Mouse (Mus musculus) neural tube, embryonic 14.5 days (tissue): ENCODE measurements at regions not wholly inside any gene's neighbourhood (a gene's known extent, or its start where the extent isn't known, plus 50 kb on each side); places are given as distances from the start of the nearest gene placed in this dataset.

Experiments
- ATAC-seq: fragments of 200-750 bp; cut with Nextera tagmentation; 2 replicates; pipeline ENCODE4 v1.8.0; 2017; ENCODE audit warnings: low read depth, mild to moderate bottlenecking, moderate TSS enrichment, moderate library complexity
- H3K27ac ChIP-seq: fragments of 300-500 bp; sonication (generic); 2 replicates; pipeline ENCODE4 v1.5.1; 2014; ENCODE audit warnings: low read depth, mild to moderate bottlenecking, control low read depth, low read length, moderate library complexity, mixed read lengths
- H3K27me3 ChIP-seq: fragments of 300-500 bp; sonication (generic); 2 replicates; pipeline ENCODE4 v1.6.1; 2014; ENCODE audit warnings: low read length; ENCODE audit not compliant: control insufficient read depth, insufficient read depth
- H3K36me3 ChIP-seq: fragments of 300-500 bp; sonication (generic); 2 replicates; pipeline ENCODE4 v1.6.1; 2014; ENCODE audit warnings: low read length, mixed read lengths; ENCODE audit not compliant: control insufficient read depth, insufficient read depth
- H3K4me1 ChIP-seq: fragments of 300-500 bp; sonication (generic); 2 replicates; pipeline ENCODE4 v1.6.1; 2014; ENCODE audit warnings: low read length; ENCODE audit not compliant: control insufficient read depth, insufficient read depth
- H3K4me2 ChIP-seq: fragments of 300-500 bp; sonication (generic); 2 replicates; pipeline ENCODE4 v1.6.1; 2014; ENCODE audit warnings: mild to moderate bottlenecking, low read depth, low read length, control low read depth
- H3K4me3 ChIP-seq: fragments of 300-500 bp; sonication (generic); 2 replicates; pipeline ENCODE4 v1.5.1; 2014; ENCODE audit warnings: low read depth, low read length, control low read depth, mixed read lengths
- H3K9ac ChIP-seq: fragments of 300-500 bp; sonication (generic); replicated peaks from 2 replicates; pipeline ENCODE4 v1.6.1; 2014; ENCODE audit warnings: low read depth, mild to moderate bottlenecking, control low read depth, low read length, mixed read lengths
- H3K9me3 ChIP-seq: fragments of 300-500 bp; sonication (generic); 2 replicates; pipeline ENCODE4 v1.6.1; 2016; ENCODE audit warnings: low read length; ENCODE audit not compliant: control insufficient read depth
- WGBS: fragments of 180-500 bp; shearing (Covaris S2); extraction: QIAGEN DNeasy Blood & Tissue Kit; methylation state at CpG from one replicate; pipeline ENCODE4 v1.1.7; 2014; 5-methylcytosine and 5-hydroxymethylcytosine counted together

DNA sequence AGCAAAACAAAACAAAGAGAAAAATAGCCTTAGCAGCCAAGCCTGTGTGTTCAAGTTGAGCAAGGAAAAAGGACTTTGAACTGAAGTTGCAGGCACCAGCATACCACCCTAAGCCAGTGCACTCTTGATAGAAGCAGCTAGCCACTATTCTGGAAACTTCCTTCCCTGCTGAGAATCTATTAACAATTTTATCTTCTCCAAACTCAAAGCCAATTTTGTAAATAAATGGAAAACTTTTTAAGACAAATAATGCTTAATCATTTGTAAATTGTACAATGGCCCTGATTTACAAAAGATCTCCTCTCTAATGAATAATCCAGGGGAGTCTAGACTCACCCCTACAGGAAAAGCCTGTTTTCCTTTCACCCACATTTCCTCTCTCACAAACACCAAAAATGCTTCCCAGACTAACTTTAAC lies 146.7 kb upstream of the Cited2 start:
- H3K4me3 ChIP-seq, result no peak overlapping the region
- H3K4me2 ChIP-seq, result no peak overlapping the region
- no peaks in the 10 kb centered on the region for H3K36me3 ChIP-seq
- H3K9me3 ChIP-seq, result no peaks in the 10 kb centered on the region
- H3K4me1 ChIP-seq, result no peaks in the 10 kb centered on the region
- no peak overlapping the region for H3K9ac ChIP-seq
- ATAC-seq, result no peak
- no peak overlapping the region for H3K27ac ChIP-seq
- no peaks in the 10 kb centered on the region for H3K27me3 ChIP-seq

DNA sequence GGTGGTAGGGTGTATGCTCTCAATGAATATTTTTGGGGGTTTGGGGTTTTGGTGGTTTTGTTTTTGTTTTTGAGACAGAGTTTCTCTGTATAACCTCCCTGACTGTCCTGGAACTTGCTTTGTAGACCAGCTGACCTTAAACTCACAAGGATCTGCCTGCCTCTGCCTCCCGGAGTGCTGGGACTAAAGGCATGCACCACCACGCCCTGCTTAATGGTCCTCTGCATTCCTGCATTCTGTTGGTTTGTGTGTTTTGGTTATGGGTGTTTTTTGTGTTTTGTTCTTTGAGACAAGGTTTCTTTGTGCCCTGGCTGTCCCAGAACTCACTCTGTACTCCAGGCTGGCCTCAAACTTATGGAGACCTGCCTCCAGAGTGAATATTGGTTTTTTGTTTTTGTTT lies 143.6 kb upstream of the Cited2 start:
- WGBS, result 75% methylated on average over 2 of the region's 2 CpGs
- no peak overlapping the region for H3K27ac ChIP-seq
- H3K36me3 ChIP-seq, result no peaks in the 10 kb centered on the region
- H3K9ac ChIP-seq, result no peak overlapping the region
- H3K4me2 ChIP-seq, result no peak overlapping the region
- no peaks in the 10 kb centered on the region for H3K4me1 ChIP-seq
- H3K4me3 ChIP-seq, result no peak overlapping the region
- H3K27me3 ChIP-seq, result no peaks in the 10 kb centered on the region
- H3K9me3 ChIP-seq, result no peaks in the 10 kb centered on the region
- ATAC-seq, result no peak

DNA sequence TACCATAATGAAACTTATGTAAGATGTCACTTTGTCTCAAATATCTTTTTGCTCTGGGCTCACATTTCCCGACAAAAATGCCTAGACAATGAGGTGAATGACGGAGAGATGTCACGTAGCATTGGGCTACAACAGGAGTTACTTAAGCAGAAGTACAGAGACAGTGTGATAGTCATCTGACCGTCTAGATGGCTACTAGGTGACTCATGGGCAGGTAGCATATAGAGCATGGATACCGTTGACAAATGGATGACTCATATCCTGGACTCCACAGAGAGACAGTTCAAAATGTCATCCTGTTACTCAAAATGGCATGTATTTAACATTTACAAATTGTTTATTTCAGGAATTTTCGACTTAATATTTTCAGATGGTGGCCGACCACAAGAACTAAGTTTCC lies 138.2 kb upstream of the Cited2 start:
- Histone ChIP-seq H3K4me1 (no peaks in the 10 kb centered on the region), H3K4me3 (no peak overlapping the region), H3K9ac (no peak overlapping the region), H3K9me3 (no peaks in the 10 kb centered on the region), H3K4me2 (no peak overlapping the region), H3K36me3 (no peaks in the 10 kb centered on the region), H3K27me3 (no peaks in the 10 kb centered on the region), H3K27ac (no peak overlapping the region)
- ATAC-seq, result no peak
- 82% methylated on average over 7 of the region's 7 CpGs for WGBS

DNA sequence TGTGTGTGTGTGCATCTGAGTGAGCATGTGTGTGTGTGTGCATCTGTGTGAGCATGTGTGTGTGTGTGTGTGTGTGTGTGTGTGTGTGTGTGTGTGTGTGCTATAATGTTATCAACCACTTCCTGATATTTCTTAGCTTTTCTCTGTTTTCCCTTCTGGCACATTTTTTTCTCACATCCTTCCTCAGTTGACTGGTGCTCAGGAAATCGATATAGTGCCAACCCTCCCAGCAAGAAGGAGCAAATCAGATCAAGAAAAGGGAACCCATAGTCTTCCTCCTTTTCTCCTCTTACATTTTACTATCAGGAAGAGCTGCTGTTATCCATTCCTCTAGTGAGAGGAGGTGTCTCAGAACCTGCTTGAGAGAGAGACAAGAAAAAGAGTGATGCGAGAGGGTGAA lies 136.1 kb upstream of the Cited2 start:
- no peaks in the 10 kb centered on the region for H3K4me1 ChIP-seq
- no peak overlapping the region for H3K4me2 ChIP-seq

DNA sequence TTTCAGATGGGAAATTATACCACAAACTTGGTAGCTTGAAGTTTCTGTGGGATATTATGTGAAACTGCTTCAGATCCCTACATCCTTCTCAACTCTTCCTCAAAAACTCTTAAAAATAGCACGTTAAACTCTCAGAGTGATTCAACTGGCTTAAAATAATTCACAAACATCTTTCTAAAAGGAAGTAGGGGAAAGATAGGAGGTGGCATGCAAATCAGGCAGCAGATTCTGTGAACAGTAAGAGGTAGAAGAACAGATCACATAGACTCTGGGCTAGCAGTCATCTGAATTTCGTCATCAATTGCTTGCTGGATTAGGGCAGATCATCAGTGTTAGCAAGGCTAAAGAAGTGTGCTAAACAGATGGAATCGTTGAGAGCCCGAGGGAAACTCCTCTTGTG lies 133.9 kb upstream of the Cited2 start:
- no peak overlapping the region for H3K4me2 ChIP-seq
- ATAC-seq, result no peak
- H3K9ac ChIP-seq, result no peak overlapping the region
- WGBS, result 91% methylated on average over 4 of the region's 4 CpGs
- no peak overlapping the region for H3K27ac ChIP-seq
- no peaks in the 10 kb centered on the region for H3K36me3 ChIP-seq
- no peak overlapping the region for H3K4me3 ChIP-seq
- H3K4me1 ChIP-seq, result no peaks in the 10 kb centered on the region
- H3K9me3 ChIP-seq, result no peaks in the 10 kb centered on the region
- no peaks in the 10 kb centered on the region for H3K27me3 ChIP-seq

More for the DNA sequence above, 136.1 kb upstream of the Cited2 start:
- Histone ChIP-seq H3K36me3 (no peaks in the 10 kb centered on the region), H3K27me3 (no peaks in the 10 kb centered on the region), H3K9me3 (no peaks in the 10 kb centered on the region), H3K4me3 (no peak overlapping the region), H3K27ac (no peak overlapping the region), H3K9ac (no peak overlapping the region)
- WGBS, result 97% methylated on average over 2 of the region's 2 CpGs
- ATAC-seq, result no peak

DNA sequence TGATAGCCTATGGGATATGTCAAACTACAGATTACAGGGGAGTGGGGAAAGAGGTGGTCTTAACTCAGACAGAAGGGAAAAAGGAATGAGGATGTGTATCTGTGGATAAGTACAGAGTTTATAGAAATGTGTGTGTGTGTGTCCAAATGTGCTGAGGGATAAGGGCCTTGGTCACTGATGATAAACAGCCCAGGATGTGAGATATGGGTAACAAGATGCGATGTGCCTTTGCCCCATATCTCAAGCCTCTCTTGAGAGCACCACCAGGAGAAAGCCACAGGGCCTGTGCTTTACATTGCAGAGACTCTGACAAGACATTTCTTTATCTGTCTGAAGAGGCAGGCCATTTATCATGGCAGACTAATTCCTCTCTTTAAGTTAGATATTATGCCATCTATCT lies 132.8 kb upstream of the Cited2 start:
- Histone ChIP-seq H3K9ac (no peak overlapping the region), H3K4me3 (no peak overlapping the region), H3K36me3 (no peaks in the 10 kb centered on the region), H3K4me2 (no peak overlapping the region), H3K27me3 (no peaks in the 10 kb centered on the region), H3K9me3 (no peaks in the 10 kb centered on the region), H3K27ac (no peak overlapping the region), H3K4me1 (no peaks in the 10 kb centered on the region)
- no peak for ATAC-seq
- 88% methylated on average over 1 of the region's 1 CpGs for WGBS

DNA sequence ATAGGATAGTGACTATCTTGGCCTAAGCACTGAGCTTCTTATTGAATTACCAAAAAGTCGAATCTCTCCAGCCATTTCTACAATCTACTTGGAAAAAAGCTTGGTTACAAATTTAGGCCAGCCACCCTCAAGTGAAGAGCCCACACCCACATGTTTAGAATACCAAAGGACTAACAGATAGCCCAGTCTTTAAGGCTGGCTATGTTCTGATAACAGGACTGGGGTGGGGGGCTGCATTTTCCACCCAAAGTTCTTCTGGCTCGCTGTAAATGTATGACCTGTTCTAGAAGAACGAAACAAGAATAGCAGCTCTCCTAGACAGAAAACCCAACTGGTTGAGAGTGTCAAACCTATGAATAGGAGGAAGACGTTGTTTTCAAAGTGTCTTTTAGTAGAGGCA lies 130.6 kb upstream of the Cited2 start:
- Histone ChIP-seq H3K27ac (no peak overlapping the region), H3K4me1 (no peaks in the 10 kb centered on the region), H3K27me3 (no peaks in the 10 kb centered on the region), H3K4me2 (no peak overlapping the region), H3K36me3 (no peaks in the 10 kb centered on the region), H3K4me3 (no peak overlapping the region), H3K9ac (no peak overlapping the region), H3K9me3 (no peaks in the 10 kb centered on the region)
- WGBS, result 90% methylated on average over 4 of the region's 4 CpGs
- no peak for ATAC-seq

DNA sequence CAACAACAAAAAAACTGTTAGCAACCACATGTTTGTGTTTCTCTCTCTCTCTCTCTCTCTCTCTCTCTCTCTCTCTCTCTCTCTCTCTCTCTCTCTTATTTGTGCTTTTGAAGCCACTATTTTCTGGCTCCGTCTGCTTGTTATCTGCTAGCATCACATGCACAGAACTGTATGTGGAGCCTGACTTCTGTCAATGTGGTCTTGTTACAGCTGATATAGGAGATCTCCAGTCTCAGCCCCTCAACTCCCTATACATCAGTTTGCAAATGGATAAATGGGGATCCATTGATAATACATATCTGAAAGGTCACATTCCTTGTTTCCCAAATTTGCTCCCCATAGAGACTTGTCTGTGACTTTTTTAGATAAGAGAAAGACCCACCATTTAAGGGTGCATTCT lies 126.9 kb upstream of the Cited2 start:
- Histone ChIP-seq H3K4me1 (no peaks in the 10 kb centered on the region), H3K9ac (no peak overlapping the region), H3K27me3 (no peaks in the 10 kb centered on the region), H3K4me3 (no peak overlapping the region), H3K9me3 (no peaks in the 10 kb centered on the region), H3K27ac (no peak overlapping the region), H3K36me3 (no peaks in the 10 kb centered on the region), H3K4me2 (no peak overlapping the region)
- no peak for ATAC-seq
- 83% methylated on average over 1 of the region's 1 CpGs for WGBS

DNA sequence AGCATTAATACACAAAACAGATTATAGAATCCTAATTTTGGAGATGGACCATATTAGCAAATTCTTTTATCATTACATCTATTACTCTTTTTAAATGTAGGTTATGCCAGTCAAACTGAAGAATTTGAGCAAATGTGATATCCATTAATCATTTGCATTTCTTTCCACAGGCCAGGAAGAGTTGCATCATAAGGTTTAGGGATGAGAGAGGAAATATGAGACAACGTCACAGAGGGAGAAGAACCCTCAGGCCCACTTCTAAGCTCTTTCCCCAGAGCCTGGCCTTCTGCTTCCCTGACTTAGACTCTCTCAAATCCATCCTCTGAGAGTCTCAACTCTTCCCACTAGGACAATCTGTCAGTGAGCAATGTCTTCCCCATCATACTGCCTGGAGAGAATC lies 126.3 kb upstream of the Cited2 start:
- Histone ChIP-seq H3K4me3 (no peak overlapping the region), H3K4me2 (no peak overlapping the region), H3K9ac (no peak overlapping the region), H3K4me1 (no peaks in the 10 kb centered on the region), H3K9me3 (no peaks in the 10 kb centered on the region), H3K27ac (no peak overlapping the region), H3K36me3 (no peaks in the 10 kb centered on the region), H3K27me3 (no peaks in the 10 kb centered on the region)
- no peak for ATAC-seq
- WGBS, result 89% methylated on average over 1 of the region's 1 CpGs

DNA sequence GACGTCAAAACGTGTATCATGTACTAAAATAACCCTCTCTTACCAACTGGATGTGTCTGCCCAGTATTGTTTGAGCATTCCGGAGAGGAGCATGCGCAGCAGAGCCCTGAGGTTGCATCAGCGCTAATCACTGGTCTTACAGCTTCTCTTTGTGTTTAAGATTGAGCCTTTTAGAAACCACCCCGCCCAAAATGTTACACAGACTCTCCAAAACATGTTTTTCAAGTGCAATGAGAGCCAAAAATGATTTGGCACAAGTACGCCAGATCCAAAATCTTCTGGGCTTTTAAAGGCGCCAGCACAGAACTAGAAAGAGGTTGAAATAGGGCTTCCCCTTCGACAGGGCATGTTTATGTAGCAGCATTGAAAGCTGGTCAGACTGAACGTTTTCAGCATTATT lies 123.8 kb upstream of the Cited2 start:
- no peaks in the 10 kb centered on the region for H3K36me3 ChIP-seq
- ATAC-seq, result no peak
- H3K9ac ChIP-seq, result no peak overlapping the region
- H3K4me3 ChIP-seq, result no peak overlapping the region
- H3K4me1 ChIP-seq, result no peaks in the 10 kb centered on the region
- 89% methylated on average over 10 of the region's 10 CpGs for WGBS
- H3K27me3 ChIP-seq, result no peaks in the 10 kb centered on the region
- H3K9me3 ChIP-seq, result no peaks in the 10 kb centered on the region
- H3K27ac ChIP-seq, result no peak overlapping the region
- H3K4me2 ChIP-seq, result no peak overlapping the region
